Mouse (Mus musculus): ENCODE results near the gene Fbxl17. TPM values are rescaled to one million over a fixed set of nuclear protein-coding genes. Genes with fewer than 3 reads are reported as not detected.

Gene Fbxl17
- total RNA-seq, 2 experiments from 2014 or later = 59.0 to 66.2 TPM

DNA sequence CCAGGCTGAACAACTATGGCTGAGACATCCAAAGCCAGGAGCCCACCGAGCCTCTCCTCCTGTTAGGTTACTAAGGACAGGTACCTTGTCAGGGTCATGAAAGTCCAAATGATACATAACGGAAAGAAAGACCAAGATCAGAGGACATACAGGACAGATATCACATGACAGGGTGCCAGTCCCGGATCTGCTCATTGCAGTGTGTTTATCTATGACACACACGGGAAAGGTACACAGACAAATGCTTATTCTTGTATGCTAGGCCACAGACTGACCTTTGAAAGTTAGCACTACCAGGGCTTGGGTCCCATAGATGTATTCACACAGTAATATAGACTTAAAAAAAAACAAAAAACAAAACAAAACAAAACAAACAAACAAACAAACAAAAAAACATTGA lies 404.8 kb downstream of the Fbxl17 start:
- TF ChIP-seq CTCF (IDR thresholded peaks at IDR 0.05) = no peak
- no peak overlapping the region for H3K27ac ChIP-seq
- no peak overlapping the region for H3K4me3 ChIP-seq
- intact Hi-C loops (cut with DNase I) = no loop called here
- no peak for DNase-seq (ENCODE audit: extremely low spot score in 1 of 2, low spot score in 2 of 2)

DNA sequence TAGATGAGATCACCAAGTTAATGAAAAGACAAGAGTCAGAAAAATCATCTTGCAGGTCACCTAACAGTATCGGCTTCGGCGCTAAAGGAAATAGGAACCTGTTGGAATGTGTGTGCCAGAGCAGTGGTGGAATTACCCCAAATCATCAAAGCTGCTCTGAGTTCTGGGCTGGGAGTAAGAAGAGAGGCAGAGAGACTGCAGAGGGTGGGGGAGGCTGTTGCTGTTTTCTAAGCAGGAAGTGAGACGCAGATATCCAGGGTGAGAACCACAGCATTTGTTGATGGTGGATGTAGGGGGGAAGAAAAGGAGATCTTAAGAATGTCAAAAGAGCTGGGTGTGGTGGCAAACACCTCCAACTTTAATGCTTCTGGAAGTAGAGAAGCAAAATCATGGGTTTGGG lies 406.6 kb downstream of the Fbxl17 start:
- Histone ChIP-seq H3K27ac (no peak overlapping the region), H3K4me3 (no peak overlapping the region)
- TF ChIP-seq CTCF (IDR thresholded peaks at IDR 0.05) = no peak
- no peak for DNase-seq (ENCODE audit: extremely low spot score in 1 of 2, low spot score in 2 of 2)
- intact Hi-C loops (cut with DNase I) = no loop called here

- Histone ChIP-seq H3K4me3 (no peak overlapping the region), H3K27ac (no peak overlapping the region)
- intact Hi-C loops (cut with DNase I) = no loop called here
- DNase-seq (ENCODE audit: extremely low spot score in 1 of 2, low spot score in 2 of 2) = no peak
- TF ChIP-seq CTCF (IDR thresholded peaks at IDR 0.05) = no peak
These were observed 407.0 kb downstream of the Fbxl17 start for GRCm38 (mm10) chr17:63092774-63093173.

- TF ChIP-seq CTCF (IDR thresholded peaks at IDR 0.05) = no peak
- DNase-seq (ENCODE audit: extremely low spot score in 1 of 2, low spot score in 2 of 2) = no peak
- no peak overlapping the region for H3K27ac ChIP-seq
- H3K4me3 ChIP-seq = no peak overlapping the region
- intact Hi-C loops (cut with DNase I) = no loop called here
These were observed 409.7 kb downstream of the Fbxl17 start for GRCm38 (mm10) chr17:63090112-63090511.

GRCm38 (mm10) chr17:63087265-63087664 lies 412.6 kb downstream of the Fbxl17 start:
- no peak overlapping the region for H3K4me3 ChIP-seq
- no peak for TF ChIP-seq CTCF (IDR thresholded peaks at IDR 0.05)
- intact Hi-C loops (cut with DNase I) = no loop called here
- DNase-seq (ENCODE audit: extremely low spot score in 1 of 2, low spot score in 2 of 2) = no peak
- H3K27ac ChIP-seq = no peak overlapping the region

DNA sequence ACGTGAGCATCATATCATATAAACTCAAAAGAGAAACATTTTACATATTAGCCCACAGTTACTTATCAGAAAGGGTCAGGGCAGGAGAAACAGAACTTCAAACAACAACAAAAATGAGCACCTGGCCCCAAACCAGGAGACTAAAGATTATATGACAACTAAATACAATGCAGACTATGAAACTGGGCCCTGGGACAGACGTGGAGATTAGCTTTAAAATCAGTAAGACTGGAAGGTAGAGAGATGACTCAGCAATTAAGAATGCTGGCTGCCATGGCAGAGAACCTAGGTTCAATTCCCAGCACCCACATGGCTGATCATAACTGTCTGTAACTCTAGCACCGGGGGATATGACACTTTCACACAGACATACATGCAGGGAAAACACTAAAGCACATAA lies 413.3 kb downstream of the Fbxl17 start:
- intact Hi-C loops (cut with DNase I) = no loop called here
- TF ChIP-seq CTCF (IDR thresholded peaks at IDR 0.05) = no peak

DNA sequence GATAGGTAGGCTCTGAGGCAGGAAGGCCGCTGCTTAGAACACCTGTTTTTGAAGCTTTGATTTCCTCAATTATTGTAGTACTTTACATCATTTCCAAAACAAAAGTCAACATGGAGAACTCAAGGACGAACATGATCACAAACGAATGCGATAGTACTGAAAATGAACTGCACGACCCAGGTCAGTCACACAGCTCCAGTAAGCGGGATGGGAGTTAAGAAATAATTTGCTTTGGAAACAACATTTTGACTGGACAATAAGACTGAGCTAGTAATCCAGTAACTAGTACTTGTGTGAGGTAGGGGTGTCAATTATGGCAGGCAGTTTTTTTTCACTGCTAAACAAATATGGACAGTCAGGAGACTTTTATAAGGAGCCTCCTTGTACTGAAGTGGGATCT lies 414.6 kb downstream of the Fbxl17 start:
- DNase-seq (ENCODE audit: extremely low spot score in 1 of 2, low spot score in 2 of 2) = no peak
- intact Hi-C loops (cut with DNase I) = no loop called here

More for the DNA sequence above, 413.3 kb downstream of the Fbxl17 start:
- DNase-seq (ENCODE audit: extremely low spot score in 1 of 2, low spot score in 2 of 2) = no peak
- Histone ChIP-seq H3K27ac (no peak overlapping the region), H3K4me3 (no peak overlapping the region)

DNA sequence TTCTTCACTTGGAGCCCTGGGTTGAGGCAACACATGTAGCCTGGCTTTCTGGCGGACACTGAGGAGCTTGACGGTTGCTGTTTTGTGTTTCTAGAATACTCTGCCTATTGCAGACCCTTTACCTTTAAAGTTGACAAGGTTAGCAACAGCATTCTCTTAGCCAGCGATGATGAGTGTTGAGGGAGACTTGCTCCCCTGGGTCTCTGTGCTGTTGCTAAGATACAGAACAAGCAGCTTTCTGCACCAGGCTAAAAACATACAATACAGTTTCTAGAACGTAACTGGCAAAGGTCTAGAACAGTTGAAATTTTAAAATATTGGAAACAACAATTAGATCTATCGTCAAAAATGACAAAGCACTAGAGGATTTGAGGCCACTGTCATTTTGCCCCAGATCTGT lies 420.7 kb downstream of the Fbxl17 start:
- no peak overlapping the region for H3K4me3 ChIP-seq
- DNase-seq (ENCODE audit: extremely low spot score in 1 of 2, low spot score in 2 of 2) = no peak
- H3K27ac ChIP-seq = no peak overlapping the region
- intact Hi-C loops (cut with DNase I) = loop anchor here (5.0 kb wide), 1 partner anchor 68 kb away; no protein-coding TSS in a partner anchor
- no peak for TF ChIP-seq CTCF (IDR thresholded peaks at IDR 0.05)

More for the DNA sequence above, 414.6 kb downstream of the Fbxl17 start:
- H3K27ac ChIP-seq = no peak overlapping the region
- no peak for TF ChIP-seq CTCF (IDR thresholded peaks at IDR 0.05)
- H3K4me3 ChIP-seq = no peak overlapping the region

DNA sequence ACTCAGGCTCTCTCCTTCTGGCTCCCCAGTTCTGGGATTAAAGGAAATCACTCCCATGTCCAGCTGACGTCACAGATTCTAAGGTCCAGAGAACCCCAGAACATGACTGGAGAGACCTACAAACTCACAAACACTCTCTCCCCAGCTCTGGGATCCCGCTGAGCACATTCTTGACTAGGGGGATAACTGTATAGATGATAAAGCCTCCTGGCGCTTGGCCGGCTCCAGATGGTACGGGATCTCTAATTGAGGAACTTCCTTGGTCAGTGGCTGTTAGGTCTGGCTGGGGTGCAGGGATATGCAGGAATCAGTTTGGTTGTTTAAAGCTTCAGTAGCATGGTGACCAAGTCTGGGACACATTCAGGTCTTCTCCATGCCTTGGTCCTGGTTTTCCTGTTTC lies 422.3 kb downstream of the Fbxl17 start:
- Histone ChIP-seq H3K27ac (no peak overlapping the region), H3K4me3 (no peak overlapping the region)
- no peak for DNase-seq (ENCODE audit: extremely low spot score in 1 of 2, low spot score in 2 of 2)
- intact Hi-C loops (cut with DNase I) = loop anchor here (5.0 kb wide), 1 partner anchor 70 kb away; no protein-coding TSS in a partner anchor
- TF ChIP-seq CTCF (IDR thresholded peaks at IDR 0.05) = no peak

GRCm38 (mm10) chr17:63076661-63077060 lies 423.2 kb downstream of the Fbxl17 start:
- no peak overlapping the region for H3K4me3 ChIP-seq
- no peak overlapping the region for H3K27ac ChIP-seq
- no peak for DNase-seq (ENCODE audit: extremely low spot score in 1 of 2, low spot score in 2 of 2)
- intact Hi-C loops (cut with DNase I) = loop anchor here (5.0 kb wide), 1 partner anchor 71 kb away; no protein-coding TSS in a partner anchor
- no peak for TF ChIP-seq CTCF (IDR thresholded peaks at IDR 0.05)

DNA sequence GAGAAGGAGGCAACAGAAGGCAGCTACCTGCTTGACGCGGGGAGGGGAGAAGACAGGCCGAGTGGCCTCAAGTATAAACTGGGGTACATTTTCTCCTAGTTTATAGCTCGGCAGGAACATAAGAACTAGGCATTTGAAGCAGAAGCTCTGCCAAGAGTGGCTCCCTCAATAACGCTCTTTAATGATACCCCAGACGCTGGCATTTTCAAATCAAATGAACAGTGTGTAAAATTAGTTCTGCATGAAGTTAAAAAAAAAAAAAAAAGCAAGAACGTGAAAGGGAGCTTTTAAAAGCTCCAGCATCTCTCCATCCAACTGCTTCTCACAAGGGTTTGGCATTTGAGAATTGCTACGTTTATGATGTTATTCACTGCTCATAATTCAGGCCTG lies 423.8 kb downstream of the Fbxl17 start:
- Histone ChIP-seq H3K27ac (peak overlapping the region; percentile 36), H3K4me3 (no peak overlapping the region)
- no peak for TF ChIP-seq CTCF (IDR thresholded peaks at IDR 0.05)
- DNase-seq (ENCODE audit: extremely low spot score in 1 of 2, low spot score in 2 of 2) = no peak
- intact Hi-C loops (cut with DNase I) = loop anchor here (5.0 kb wide), 1 partner anchor 71 kb away; no protein-coding TSS in a partner anchor

- DNase-seq (ENCODE audit: extremely low spot score in 1 of 2, low spot score in 2 of 2) = no peak
- Histone ChIP-seq H3K27ac (peak overlapping the region; percentile 36), H3K4me3 (no peak overlapping the region)
- intact Hi-C loops (cut with DNase I) = loop anchor here (5.0 kb wide), 1 partner anchor 72 kb away; no protein-coding TSS in a partner anchor
- TF ChIP-seq CTCF (IDR thresholded peaks at IDR 0.05) = no peak
These were observed 424.5 kb downstream of the Fbxl17 start for GRCm38 (mm10) chr17:63075091-63076036.

Measured in left cerebral cortex, adult 2 months (tissue).